Mouse (Mus musculus): ENCODE measurements at regions not wholly inside any gene's neighbourhood (a gene's known extent, or its start where the extent isn't known, plus 50 kb on each side); places are given as distances from the start of the nearest gene placed in this dataset.

DNA sequence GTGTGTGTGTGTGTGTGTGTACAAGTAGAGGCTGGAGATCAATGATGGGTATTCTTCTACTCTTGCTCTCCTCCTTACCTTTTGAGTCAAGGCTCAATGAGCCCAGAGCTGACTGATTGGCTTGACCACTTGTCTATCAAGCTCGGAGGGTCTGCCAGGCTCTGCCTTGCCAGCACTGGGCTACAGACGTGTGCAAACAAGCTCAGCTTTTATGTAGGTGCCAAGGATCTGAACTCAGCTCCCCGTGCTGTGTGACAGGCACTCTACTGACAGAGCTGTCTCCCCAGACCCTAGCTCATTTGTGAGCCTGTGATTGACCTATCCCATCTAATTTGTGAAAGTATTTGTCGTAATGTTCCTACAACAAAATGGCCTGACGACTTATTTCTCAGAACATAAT, 54.2 kb upstream of the Cdc42bpa start:
- DNase-seq (ENCODE audit: low spot score in 2 of 2), result no peak

- no peak for DNase-seq (ENCODE audit: low spot score in 2 of 2)
Observed at GRCm38 (mm10) chr1:179892711-179893110, 67.6 kb upstream of the Cdc42bpa start.

- no peak for DNase-seq (ENCODE audit: low spot score in 2 of 2)
Observed at GRCm38 (mm10) chr1:179887921-179888320, 72.4 kb upstream of the Cdc42bpa start.

DNA sequence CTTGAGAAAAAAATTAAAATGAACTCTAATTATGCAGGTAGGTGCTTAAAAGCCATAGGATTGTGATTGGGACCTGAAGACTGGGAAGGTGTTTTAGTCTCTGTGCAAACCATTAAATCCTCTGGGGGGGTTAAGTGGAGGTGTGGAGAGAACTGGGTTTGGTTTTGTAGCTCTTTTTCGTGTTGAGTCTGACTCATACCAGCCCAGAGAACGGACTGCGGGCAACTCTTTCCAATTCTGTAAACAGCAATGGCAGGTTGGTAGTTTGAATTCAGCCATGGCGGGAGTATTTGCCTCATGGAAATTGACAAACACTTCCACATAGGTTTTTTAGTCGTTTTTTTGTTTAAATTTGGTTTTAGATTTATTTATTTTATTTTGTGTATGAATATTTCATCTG, 77.7 kb upstream of the Ahctf1 start:
- DNase-seq (ENCODE audit: low spot score in 2 of 2), result no peak

DNA sequence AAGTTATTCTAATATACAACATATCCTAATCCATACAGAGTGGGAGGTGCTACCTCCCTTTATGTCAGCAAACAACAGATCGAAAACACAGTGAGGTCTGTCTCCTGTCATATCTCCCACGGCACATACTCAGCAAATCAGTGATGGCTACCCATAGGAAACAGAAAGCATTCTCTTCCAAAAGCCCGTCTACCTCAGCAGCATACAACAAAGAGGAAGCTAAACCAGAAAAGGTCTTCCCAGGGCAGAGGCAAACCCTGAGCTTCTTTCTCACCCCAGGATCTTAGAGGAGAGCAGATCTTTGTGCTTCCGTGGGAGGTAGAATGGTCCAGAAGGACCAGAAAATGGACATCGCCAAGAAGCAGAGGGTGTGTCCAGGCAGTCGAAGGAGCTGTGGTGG, 74.4 kb upstream of the Ahctf1 start:
- DNase-seq (ENCODE audit: low spot score in 2 of 2), result no peak

- no peak for DNase-seq (ENCODE audit: low spot score in 2 of 2)
Observed at GRCm38 (mm10) chr1:179873772-179874555, 70.5 kb upstream of the Ahctf1 start.

DNA sequence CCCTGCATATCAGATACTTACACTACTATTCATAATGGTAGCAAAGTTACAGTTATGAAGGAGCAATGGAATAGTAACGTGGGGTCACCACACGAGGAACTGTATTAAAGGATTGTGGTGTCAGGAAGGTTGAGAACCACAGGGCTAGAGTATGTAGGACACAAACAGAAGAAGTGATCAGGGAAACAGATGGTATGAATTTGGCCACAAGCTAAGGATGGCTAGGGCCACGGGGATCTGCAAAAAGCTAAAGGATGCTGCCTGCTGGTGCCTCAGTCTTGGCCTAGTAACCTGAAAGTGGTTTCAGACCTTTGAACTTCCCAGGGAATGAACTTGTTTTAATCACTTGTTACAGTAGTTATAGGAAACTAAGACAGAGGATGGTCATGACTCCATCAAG, 68.5 kb upstream of the Ahctf1 start:
- no peak for DNase-seq (ENCODE audit: low spot score in 2 of 2)

- no peak for DNase-seq (ENCODE audit: low spot score in 2 of 2)
Observed at GRCm38 (mm10) chr1:179868656-179869055, 65.2 kb upstream of the Ahctf1 start.

DNA sequence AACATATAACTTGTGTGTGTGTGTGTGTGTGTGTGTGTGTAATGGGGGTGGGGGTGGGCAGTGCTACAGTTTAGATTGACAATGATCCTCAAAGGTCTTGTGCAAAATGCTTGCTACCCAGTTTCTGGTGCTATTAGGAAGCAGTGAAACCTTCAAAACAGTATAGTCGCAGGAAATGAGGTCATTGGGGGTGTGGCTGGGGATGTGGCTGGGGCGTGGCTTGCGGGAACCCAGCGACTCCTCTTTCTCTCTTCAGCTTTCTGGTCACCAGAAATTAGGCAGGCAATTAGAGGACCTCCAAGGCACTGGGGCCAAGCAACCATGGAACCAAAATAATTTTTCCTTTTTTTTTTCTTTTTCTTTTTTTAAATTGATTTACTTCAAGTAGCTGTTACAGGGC, 64.0 kb upstream of the Ahctf1 start:
- DNase-seq (ENCODE audit: low spot score in 2 of 2), result no peak

DNA sequence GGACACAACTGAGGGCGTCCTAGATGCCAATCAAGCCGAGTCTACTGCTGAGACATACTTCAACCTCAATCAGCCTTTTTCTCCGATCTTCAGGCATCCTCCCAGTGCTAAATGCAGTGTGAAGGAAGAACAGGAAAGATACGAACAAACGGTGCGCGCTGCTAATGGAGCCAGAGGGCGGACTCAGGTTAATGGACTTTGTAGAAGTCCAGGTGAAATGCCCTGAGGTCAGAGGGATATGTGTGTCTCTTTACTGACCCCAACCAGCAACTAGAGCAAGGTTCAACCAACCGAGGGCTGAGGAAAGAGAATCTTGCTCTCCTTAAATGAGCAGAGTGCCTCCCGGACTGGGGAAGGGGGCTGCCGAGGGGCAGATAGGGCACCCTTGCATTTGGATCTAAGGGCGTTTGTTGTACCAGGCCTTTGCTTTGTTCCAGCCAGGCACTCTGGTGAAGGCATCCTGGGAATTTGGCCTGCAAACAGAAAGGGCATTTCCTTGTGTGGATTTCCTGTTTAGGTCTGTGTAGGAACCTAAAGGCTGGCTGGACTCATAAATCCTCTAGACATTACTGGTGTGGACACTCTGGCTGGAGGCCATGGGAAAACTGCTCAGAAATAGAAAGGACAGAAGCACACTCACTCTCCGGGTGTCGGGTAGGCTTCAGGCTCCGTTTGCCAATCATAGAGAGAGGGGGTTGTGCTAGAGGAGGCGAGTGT, 62.7 kb upstream of the Ahctf1 start:
- no peak for DNase-seq (ENCODE audit: low spot score in 2 of 2)

GRCm38 (mm10) chr1:179865561-179865960, 62.1 kb upstream of the Ahctf1 start:
- DNase-seq (ENCODE audit: low spot score in 2 of 2), result no peak

DNA sequence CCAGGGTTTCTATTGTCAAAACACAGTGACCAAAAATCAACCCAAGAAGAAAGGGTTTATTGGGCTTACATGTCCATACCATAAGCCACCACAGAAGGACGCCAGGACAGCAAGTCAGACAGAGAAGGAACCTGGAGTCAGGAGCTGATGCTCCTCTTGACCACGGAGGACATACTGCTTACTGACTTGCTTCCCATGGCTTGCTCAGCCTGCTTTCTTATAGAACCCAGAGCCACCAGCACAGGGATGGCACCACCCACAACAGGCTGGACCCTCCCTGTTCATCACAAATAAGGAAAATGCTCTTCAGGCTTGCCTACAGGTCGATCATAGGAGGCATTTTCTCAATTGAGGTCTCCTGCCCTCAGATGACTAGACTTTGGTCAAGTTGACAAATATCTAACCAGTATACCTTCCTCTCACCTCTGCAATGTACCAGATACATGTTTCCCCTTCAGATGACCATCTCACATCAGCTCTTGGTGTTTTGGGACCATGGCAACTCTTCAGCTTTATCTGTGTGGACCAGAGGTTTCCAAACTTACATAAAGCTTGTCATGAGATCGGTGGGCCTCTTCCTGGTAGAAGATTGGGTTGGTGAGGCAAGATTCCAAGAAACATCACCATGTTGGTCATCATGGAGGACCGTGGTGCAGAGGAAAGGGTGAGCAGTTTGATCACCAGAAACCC, 61.2 kb upstream of the Ahctf1 start:
- no peak for DNase-seq (ENCODE audit: low spot score in 2 of 2)

- DNase-seq (ENCODE audit: low spot score in 2 of 2), result no peak
Observed at GRCm38 (mm10) chr1:179863420-179863819, 59.9 kb upstream of the Ahctf1 start.

DNA sequence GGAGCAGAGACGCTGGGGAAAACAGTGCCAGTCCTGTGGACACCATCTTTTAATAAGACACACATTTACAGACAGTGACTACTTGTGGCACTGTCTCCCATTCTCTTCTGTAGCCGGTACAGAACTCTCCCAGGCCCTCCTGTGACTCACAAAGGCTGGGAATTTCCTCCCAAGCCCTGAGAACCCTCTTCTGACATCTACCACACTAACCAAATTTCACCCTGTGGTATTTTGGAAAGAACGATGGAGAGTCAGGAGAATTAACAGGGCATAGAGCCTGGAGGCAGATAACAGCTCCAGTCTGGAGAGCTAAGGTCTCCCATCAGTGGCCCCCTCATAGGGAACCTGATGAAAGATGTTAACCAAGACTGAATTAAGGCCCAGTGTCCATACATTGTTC, 59.5 kb upstream of the Ahctf1 start:
- no peak for DNase-seq (ENCODE audit: low spot score in 2 of 2)

DNA sequence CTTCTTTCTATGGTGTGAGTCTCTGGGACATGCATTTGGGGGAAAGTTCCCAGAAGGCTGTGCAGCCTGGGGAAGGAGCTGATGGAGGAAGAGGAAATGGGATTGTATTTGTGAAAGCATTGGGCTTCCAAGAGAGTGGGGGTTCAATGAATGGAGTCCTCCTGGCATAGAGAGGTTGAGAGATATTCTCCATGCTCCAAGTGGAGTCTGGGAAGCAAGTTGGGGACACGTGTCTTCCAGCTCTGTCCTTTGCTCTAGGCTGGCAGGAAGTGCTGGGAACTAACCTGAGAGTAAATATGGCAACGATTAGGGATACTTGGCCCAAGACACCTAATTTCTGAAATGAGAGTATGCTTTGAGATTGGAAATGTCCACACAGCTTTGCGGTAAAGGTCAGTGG, 58.3 kb upstream of the Ahctf1 start:
- DNase-seq (ENCODE audit: low spot score in 2 of 2), result no peak

- DNase-seq (ENCODE audit: low spot score in 2 of 2), result no peak
Observed at GRCm38 (mm10) chr1:179859552-179859902, 56.0 kb upstream of the Ahctf1 start.

DNA sequence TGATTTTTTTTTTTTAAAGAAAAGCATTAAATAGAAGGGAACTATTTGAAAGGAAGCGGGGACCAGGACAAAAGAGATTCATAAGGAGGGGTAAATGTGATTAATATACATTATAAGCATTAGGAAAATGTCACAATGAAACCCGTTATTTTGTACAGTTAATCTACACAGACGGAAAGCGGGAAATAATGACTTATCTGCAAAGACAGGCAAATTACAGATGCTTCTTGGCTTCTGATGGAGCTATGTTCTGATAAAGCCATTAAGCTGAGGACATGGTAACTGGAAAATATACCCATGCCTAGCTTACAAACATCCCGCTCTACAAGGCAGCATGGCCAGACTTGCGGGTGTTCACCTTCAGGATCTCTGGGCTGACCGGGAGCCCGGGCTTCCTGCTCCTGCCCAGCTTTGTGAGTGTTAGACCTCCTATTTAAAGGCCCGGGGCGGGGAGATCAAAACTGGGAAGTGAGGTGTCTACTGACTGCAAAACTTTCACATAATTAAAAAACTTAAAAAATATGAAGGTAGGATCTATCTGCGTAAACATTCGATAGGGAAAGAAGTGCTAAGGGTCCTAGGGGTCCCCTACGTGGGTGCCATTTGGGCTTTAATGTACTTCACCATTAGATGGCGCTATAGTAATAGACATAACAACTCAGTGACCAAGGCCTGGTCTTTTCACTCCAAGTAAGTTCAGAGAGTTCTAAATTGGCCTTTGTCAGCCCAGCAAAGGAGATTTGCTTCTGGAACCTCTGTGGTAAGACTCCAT, 55.5 kb upstream of the Ahctf1 start:
- peak; percentile 23 to 75 for DNase-seq (ENCODE audit: low spot score in 2 of 2)

DNA sequence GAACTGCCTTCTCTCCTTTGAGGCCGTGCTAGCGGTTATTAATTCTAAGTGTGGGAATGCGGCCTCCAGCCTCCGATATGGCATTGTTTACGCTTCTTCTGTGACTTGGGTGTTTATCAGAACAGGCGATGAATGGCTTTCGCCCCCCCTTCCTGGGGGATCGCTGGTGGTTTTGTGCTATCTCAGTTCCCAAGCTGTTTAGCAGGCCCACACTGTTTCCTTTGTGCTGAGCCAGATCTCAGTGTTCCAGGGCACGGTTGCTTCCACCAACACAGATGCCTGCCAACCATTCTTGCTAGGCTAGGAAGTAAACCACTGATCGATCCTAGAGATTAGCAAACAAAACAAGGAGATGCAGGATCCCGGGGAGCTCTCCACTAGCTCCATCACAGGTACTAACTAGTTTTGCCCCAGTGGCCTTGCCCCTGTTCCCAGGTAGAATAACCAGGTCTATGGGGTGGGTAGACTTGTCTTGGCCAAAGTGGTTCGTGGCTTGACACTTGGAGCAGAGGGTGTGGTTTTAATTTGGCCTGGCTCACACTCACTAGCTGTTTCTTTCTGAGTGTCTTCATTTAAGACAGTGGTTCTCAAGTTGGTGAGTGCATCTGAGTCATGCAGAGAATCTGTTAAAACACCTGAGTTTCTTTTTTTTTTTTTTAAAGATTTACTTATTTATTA, 50.9 kb upstream of the Ahctf1 start:
- peak; percentile 13 to 61 for DNase-seq (ENCODE audit: low spot score in 2 of 2)
